Mouse (Mus musculus) intestine, embryonic 16.5 days (tissue): ENCODE results near the gene Agpat3. TPM values are rescaled to one million over a fixed set of nuclear protein-coding genes. Genes with fewer than 3 reads are reported as not detected.

ENCODE experiments used
- ATAC-seq: fragments of 200-750 bp; cut with Nextera tagmentation; 2 replicates; pipeline ENCODE4 v1.8.0; 2017; ENCODE audit warnings: moderate TSS enrichment, moderate library complexity
- H3K27ac ChIP-seq: fragments of 300-500 bp; sonication (generic); 2 replicates; pipeline ENCODE4 v1.5.1; 2014; ENCODE audit warnings: mild to moderate bottlenecking, low read length
- H3K27me3 ChIP-seq: fragments of 300-500 bp; sonication (generic); replicated peaks from 2 replicates; pipeline ENCODE4 v1.6.1; 2014; ENCODE audit warnings: low read length, control low read depth, mixed read lengths; ENCODE audit not compliant: control insufficient read depth, insufficient read depth
- H3K36me3 ChIP-seq: fragments of 300-500 bp; sonication (generic); 2 replicates; pipeline ENCODE4 v1.6.1; 2014; ENCODE audit warnings: low read length, control low read depth; ENCODE audit not compliant: control insufficient read depth, insufficient read depth
- H3K4me1 ChIP-seq: fragments of 300-500 bp; sonication (generic); 2 replicates; pipeline ENCODE4 v1.6.1; 2014; ENCODE audit warnings: low read length, control low read depth, mixed read lengths; ENCODE audit not compliant: control insufficient read depth, insufficient read depth
- H3K4me2 ChIP-seq: fragments of 300-500 bp; sonication (generic); 2 replicates; pipeline ENCODE4 v1.6.1; 2014; ENCODE audit warnings: low read depth, low read length, control low read depth
- H3K4me3 ChIP-seq: fragments of 300-500 bp; sonication (generic); 2 replicates; pipeline ENCODE4 v1.5.1; 2014; ENCODE audit warnings: mild to moderate bottlenecking, low read length
- H3K9ac ChIP-seq: fragments of 300-500 bp; sonication (generic); 2 replicates; pipeline ENCODE4 v1.6.1; 2014; ENCODE audit warnings: low read depth, low read length
- H3K9me3 ChIP-seq: fragments of 300-500 bp; sonication (generic); 2 replicates; pipeline ENCODE4 v1.6.1; 2016; ENCODE audit warnings: low read length, control low read depth; ENCODE audit not compliant: control insufficient read depth
- WGBS: fragments of 180-500 bp; shearing (Covaris S2); extraction: QIAGEN DNeasy Blood & Tissue Kit; methylation state at CpG from one replicate; pipeline ENCODE4 v1.1.7; 2014; 5-methylcytosine and 5-hydroxymethylcytosine counted together
- polyA plus RNA-seq: library from polyadenylated mRNA; unstranded; fragments of >200 nt; fragmentation: Nextera tagmentation; extraction: Ambion mirVana; gene quantifications from 2 replicates; pipeline ENCODE4 v1.2.1, GENCODE M21; 2015

Agpat3 gene
- polyA plus RNA-seq, 1 experiment from 2014 or later = 30.0 TPM

- no peak overlapping the region for H3K4me2 ChIP-seq
- peaks cover 49% of the 10 kb centered on the region for H3K4me1 ChIP-seq
- H3K4me3 ChIP-seq = no peak overlapping the region
- ATAC-seq = no peak
- no peak overlapping the region for H3K9ac ChIP-seq
- no peaks in the 10 kb centered on the region for H3K9me3 ChIP-seq
- no peaks in the 10 kb centered on the region for H3K36me3 ChIP-seq
- WGBS = 86% methylated on average over 3 of the region's 3 CpGs
- H3K27ac ChIP-seq = no peak overlapping the region
- H3K27me3 ChIP-seq = no peaks in the 10 kb centered on the region
Observed at GRCm38 (mm10) chr10:78321133-78321757, 31.0 kb downstream of the Agpat3 start.

- Histone ChIP-seq H3K36me3 (no peaks in the 10 kb centered on the region), H3K27ac (no peak overlapping the region), H3K4me2 (no peak overlapping the region), H3K27me3 (no peaks in the 10 kb centered on the region), H3K9me3 (no peaks in the 10 kb centered on the region), H3K9ac (no peak overlapping the region), H3K4me3 (no peak overlapping the region), H3K4me1 (peaks cover 49% of the 10 kb centered on the region)
- ATAC-seq = no peak
- 91% methylated on average over 1 of the region's 1 CpGs for WGBS
Observed at GRCm38 (mm10) chr10:78320526-78320925, 31.8 kb downstream of the Agpat3 start.

- ATAC-seq = no peak
- Histone ChIP-seq H3K9ac (no peak overlapping the region), H3K4me2 (no peak overlapping the region), H3K36me3 (no peaks in the 10 kb centered on the region), H3K27me3 (no peaks in the 10 kb centered on the region), H3K27ac (no peak overlapping the region), H3K4me1 (peaks cover 49% of the 10 kb centered on the region), H3K9me3 (no peaks in the 10 kb centered on the region), H3K4me3 (no peak overlapping the region)
- 91% methylated on average over 9 of the region's 9 CpGs for WGBS
Observed at GRCm38 (mm10) chr10:78319940-78320339, 32.3 kb downstream of the Agpat3 start.

- H3K9me3 ChIP-seq = no peaks in the 10 kb centered on the region
- no peak overlapping the region for H3K4me2 ChIP-seq
- peak overlapping the region; percentile 72 for H3K27ac ChIP-seq
- H3K9ac ChIP-seq = 0 out of 2 replicates have a peak overlapping the region, but pooled peaks have one; percentile 27
- H3K4me3 ChIP-seq = no peak overlapping the region
- H3K27me3 ChIP-seq = no peaks in the 10 kb centered on the region
- no peaks in the 10 kb centered on the region for H3K36me3 ChIP-seq
- peaks cover 34% of the 10 kb centered on the region for H3K4me1 ChIP-seq
- 60% methylated on average over 11 of the region's 11 CpGs for WGBS
- ATAC-seq = peak; percentile 85
Observed at GRCm38 (mm10) chr10:78317270-78317923, 34.9 kb downstream of the Agpat3 start.

GRCm38 (mm10) chr10:78316228-78317087 is 35.8 kb downstream of the Agpat3 start:
- 0 out of 2 replicates have a peak overlapping the region, but pooled peaks have one; percentile 36 for H3K27ac ChIP-seq
- WGBS = 88% methylated on average over 15 of the region's 15 CpGs
- H3K9me3 ChIP-seq = no peaks in the 10 kb centered on the region

GRCm38 (mm10) chr10:78315145-78315544 is 37.1 kb downstream of the Agpat3 start:
- H3K4me3 ChIP-seq = no peak overlapping the region
- no peak overlapping the region for H3K9ac ChIP-seq
- no peaks in the 10 kb centered on the region for H3K9me3 ChIP-seq
- 77% methylated on average over 1 of the region's 1 CpGs for WGBS
- H3K4me1 ChIP-seq = peaks cover 46% of the 10 kb centered on the region
- ATAC-seq = peak; percentile 21; the same call in 1 of the 2 replicates
- H3K27ac ChIP-seq = no peak overlapping the region
- no peaks in the 10 kb centered on the region for H3K36me3 ChIP-seq
- no peak overlapping the region for H3K4me2 ChIP-seq
- H3K27me3 ChIP-seq = no peaks in the 10 kb centered on the region

More at GRCm38 (mm10) chr10:78316228-78317087, 35.8 kb downstream of the Agpat3 start:
- Histone ChIP-seq H3K4me2 (no peak overlapping the region), H3K36me3 (no peaks in the 10 kb centered on the region), H3K4me1 (peaks cover 42% of the 10 kb centered on the region), H3K4me3 (no peak overlapping the region), H3K27me3 (no peaks in the 10 kb centered on the region), H3K9ac (0 out of 2 replicates have a peak overlapping the region, but pooled peaks have one; percentile 3)
- ATAC-seq = no peak

GRCm38 (mm10) chr10:78311886-78312635 is 40.2 kb downstream of the Agpat3 start:
- Histone ChIP-seq H3K9me3 (no peaks in the 10 kb centered on the region), H3K4me1 (peaks cover 43% of the 10 kb centered on the region), H3K9ac (0 out of 2 replicates have a peak overlapping the region, but pooled peaks have one; percentile 17), H3K4me3 (no peak overlapping the region), H3K4me2 (no peak overlapping the region), H3K27me3 (no peaks in the 10 kb centered on the region), H3K27ac (0 out of 2 replicates have a peak overlapping the region, but pooled peaks have one; percentile 24), H3K36me3 (no peaks in the 10 kb centered on the region)
- peak; percentile 81 for ATAC-seq
- 66% methylated on average over 13 of the region's 13 CpGs for WGBS

GRCm38 (mm10) chr10:78310747-78311267 is 41.5 kb downstream of the Agpat3 start:
- Histone ChIP-seq H3K27me3 (no peaks in the 10 kb centered on the region), H3K9ac (peak overlapping the region; percentile 9; the same call in 1 of the 2 replicates), H3K4me1 (peaks cover 34% of the 10 kb centered on the region), H3K9me3 (no peaks in the 10 kb centered on the region), H3K4me3 (no peak overlapping the region), H3K36me3 (no peaks in the 10 kb centered on the region), H3K4me2 (no peak overlapping the region), H3K27ac (no peak overlapping the region)
- 44% methylated on average over 5 of the region's 5 CpGs for WGBS
- no peak for ATAC-seq
